Mouse (Mus musculus) CH12.LX (cell line): Measurements from ENCODE around the gene Fxr2. TPM values are rescaled to one million over a fixed set of nuclear protein-coding genes. Genes with fewer than 3 reads are reported as not detected.

ENCODE experiments used
- DNase-seq: peaks from one replicate; pipeline ENCODE4 v3.0.0-alpha.2; 2013; ENCODE audit errors: extremely low read depth
- H3K27ac ChIP-seq: 2 replicates; pipeline ENCODE4 v1.5.1; 2012; ENCODE audit warnings: low read depth, mild to moderate bottlenecking, control low read depth, moderate library complexity; ENCODE audit not compliant: insufficient read depth
- H3K27me3 ChIP-seq: replicated peaks from 2 replicates; pipeline ENCODE3; 2012; ENCODE audit warnings: inconsistent platforms
- H3K36me3 ChIP-seq, 2 experiments: replicated peaks in 1 of 2; 2 replicates each; pipeline versions ENCODE3 to v1.6.1; 2012; ENCODE audit warnings: inconsistent platforms in 1 of 2, low read length in 1 of 2, mild to moderate bottlenecking in 1 of 2, mixed read lengths in 1 of 2, moderate library complexity in 1 of 2; ENCODE audit not compliant: control insufficient read depth in 1 of 2, insufficient read depth in 1 of 2
- H3K4me1 ChIP-seq, 2 experiments: 2 replicates each; pipeline ENCODE4 v1.6.1; 2012; ENCODE audit warnings: inconsistent platforms in 1 of 2, moderate library complexity in 1 of 2; ENCODE audit not compliant: insufficient read depth in 2 of 2, control insufficient read depth in 1 of 2
- H3K4me2 ChIP-seq: 2 replicates; pipeline ENCODE4 v1.6.1; 2012; ENCODE audit warnings: low read depth, mild to moderate bottlenecking, control low read depth; ENCODE audit not compliant: poor library complexity, insufficient read depth, severe bottlenecking
- H3K4me3 ChIP-seq, 3 experiments: fragments of 150-350 bp in 1 of 3; sonication (generic) in 1 of 3; replicated peaks in 1 of 3; 2 replicates each; pipeline versions ENCODE3 to v1.5.1; 2011 to 2012; ENCODE audit warnings: low read depth in 2 of 3, low read length in 2 of 3, mild to moderate bottlenecking in 2 of 3, moderate library complexity in 2 of 3, control low read depth in 1 of 3, improper control_type of control experiment in 1 of 3, inconsistent platforms in 1 of 3, mixed read lengths in 1 of 3; ENCODE audit not compliant: poor library complexity in 1 of 3
- H3K79me2 ChIP-seq: replicated peaks from 2 replicates; pipeline ENCODE4 v1.6.1; 2012; ENCODE audit warnings: mild to moderate bottlenecking, moderate library complexity; ENCODE audit not compliant: control insufficient read depth, poor library complexity, insufficient read depth, severe bottlenecking; ENCODE audit errors: extremely low read depth
- H3K9ac ChIP-seq: 2 replicates; pipeline ENCODE4 v1.6.1; 2012; ENCODE audit warnings: low read depth, mild to moderate bottlenecking, control low read depth, moderate library complexity; ENCODE audit not compliant: insufficient read depth
- H3K9me3 ChIP-seq: replicated peaks from 2 replicates; pipeline ENCODE3; 2012; ENCODE audit warnings: low read length, inconsistent platforms, mixed read lengths
- CTCF ChIP-seq, 2 experiments: IDR thresholded peaks in 1 of 2; conservative IDR thresholded peaks in 1 of 2; 2 replicates each; pipeline ENCODE4 v1.5.1; 2011 to 2012; ENCODE audit warnings: low read depth in 2 of 2, low read length in 2 of 2, improper control_type of control experiment in 1 of 2, inconsistent platforms in 1 of 2, mild to moderate bottlenecking in 1 of 2, moderate library complexity in 1 of 2
- E2F4 ChIP-seq: IDR thresholded peaks from 2 replicates; pipeline ENCODE4 v1.6.1; 2011; ENCODE audit warnings: low read depth, low read length, improper control_type of control experiment; ENCODE audit not compliant: insufficient replicate concordance
- ELF1 ChIP-seq: IDR thresholded peaks from 2 replicates; pipeline ENCODE4 v1.6.1; 2014; ENCODE audit warnings: low read depth, mild to moderate bottlenecking, inconsistent platforms, low read length, improper control_type of control experiment
- GABPA ChIP-seq: IDR thresholded peaks from 2 replicates; pipeline ENCODE4 v1.6.1; 2012; ENCODE audit warnings: low read depth, low read length, improper control_type of control experiment, inconsistent platforms; ENCODE audit not compliant: insufficient replicate concordance
- HCFC1 ChIP-seq: IDR thresholded peaks from 2 replicates; pipeline ENCODE4 v1.6.1; 2012; ENCODE audit warnings: low read depth, mild to moderate bottlenecking, inconsistent platforms, low read length, improper control_type of control experiment
- JUN ChIP-seq: IDR thresholded peaks from 2 replicates; pipeline ENCODE4 v1.6.1; 2011; ENCODE audit warnings: low read depth, mild to moderate bottlenecking, low read length, improper control_type of control experiment, moderate library complexity; ENCODE audit not compliant: insufficient read depth
- JUND ChIP-seq: conservative IDR thresholded peaks from 2 replicates; pipeline ENCODE4 v1.6.1; 2011; ENCODE audit warnings: low read depth, low read length, improper control_type of control experiment
- KAT2A ChIP-seq: IDR thresholded peaks from 2 replicates; pipeline ENCODE4 v1.6.1; 2012; ENCODE audit warnings: low read length, improper control_type of control experiment, inconsistent platforms; ENCODE audit not compliant: insufficient replicate concordance
- MAX ChIP-seq: IDR thresholded peaks from 2 replicates; pipeline ENCODE4 v1.6.1; 2011; ENCODE audit warnings: low read length, improper control_type of control experiment
- MXI1 ChIP-seq: IDR thresholded peaks from 2 replicates; pipeline ENCODE4 v1.6.1; 2011; ENCODE audit warnings: mild to moderate bottlenecking, low read depth, low read length, improper control_type of control experiment
- NRF1 ChIP-seq: IDR thresholded peaks from 2 replicates; pipeline ENCODE4 v1.6.1; 2014; ENCODE audit warnings: low read depth, mild to moderate bottlenecking, inconsistent platforms, low read length, improper control_type of control experiment, moderate library complexity
- PAX5 ChIP-seq: IDR thresholded peaks from 2 replicates; pipeline ENCODE4 v1.6.1; 2012; ENCODE audit warnings: low read length, inconsistent platforms, mixed read lengths
- POLR2AphosphoS2 ChIP-seq: IDR thresholded peaks from 2 replicates; pipeline ENCODE4 v1.6.1; 2011; ENCODE audit warnings: low read depth, low read length, improper control_type of control experiment
- RCOR1 ChIP-seq: conservative IDR thresholded peaks from 2 replicates; pipeline ENCODE4 v1.6.1; 2012; ENCODE audit warnings: low read depth, mild to moderate bottlenecking, inconsistent platforms, low read length, improper control_type of control experiment
- SIN3A ChIP-seq: IDR thresholded peaks from 2 replicates; pipeline ENCODE4 v1.6.1; 2012; ENCODE audit warnings: low read length, improper control_type of control experiment, inconsistent platforms
- USF2 ChIP-seq: conservative IDR thresholded peaks from 2 replicates; pipeline ENCODE4 v1.6.1; 2011; ENCODE audit warnings: low read depth, low read length, improper control_type of control experiment
- dilution Hi-C: fragments of 300-500 bp; cut with MboI; formaldehyde crosslinking; loops from 2 replicates; pipeline ENCODE4 v1.14.3; 2020; ENCODE audit warnings: low sequenced_read_pairs; ENCODE audit not compliant: extremely low pct_unique_long_range_greater_than_20kb, extremely low pct_ligation_motif_present
- in situ Hi-C: fragments of 300-500 bp; cut with MboI; formaldehyde crosslinking; loops from 3 replicates; pipeline ENCODE4 v1.14.3; 2019; ENCODE audit warnings: low sequenced_read_pairs, low pct_ligation_motif_present, low pct_unique_long_range_greater_than_20kb, mixed read lengths
- polyA plus RNA-seq: library from polyadenylated mRNA; unstranded; fragments of >175 nt; gene quantifications from 2 replicates; pipeline ENCODE4 v1.2.1, GENCODE M21; 2012; ENCODE audit warnings: low read depth; ENCODE audit not compliant: insufficient read length
- total RNA-seq, 2 experiments: library from RNA; depleted of rRNA; stranded (reverse); fragments of 300-350 nt in 1 of 2; fragments of >200 nt in 1 of 2; gene quantifications; 2 replicates each; pipeline ENCODE4 v1.2.3; 2012 to 2014

Fxr2 gene
- total and polyA plus RNA-seq, 3 experiments = 83.3 to 96.4 (median 90.5) TPM

DNA sequence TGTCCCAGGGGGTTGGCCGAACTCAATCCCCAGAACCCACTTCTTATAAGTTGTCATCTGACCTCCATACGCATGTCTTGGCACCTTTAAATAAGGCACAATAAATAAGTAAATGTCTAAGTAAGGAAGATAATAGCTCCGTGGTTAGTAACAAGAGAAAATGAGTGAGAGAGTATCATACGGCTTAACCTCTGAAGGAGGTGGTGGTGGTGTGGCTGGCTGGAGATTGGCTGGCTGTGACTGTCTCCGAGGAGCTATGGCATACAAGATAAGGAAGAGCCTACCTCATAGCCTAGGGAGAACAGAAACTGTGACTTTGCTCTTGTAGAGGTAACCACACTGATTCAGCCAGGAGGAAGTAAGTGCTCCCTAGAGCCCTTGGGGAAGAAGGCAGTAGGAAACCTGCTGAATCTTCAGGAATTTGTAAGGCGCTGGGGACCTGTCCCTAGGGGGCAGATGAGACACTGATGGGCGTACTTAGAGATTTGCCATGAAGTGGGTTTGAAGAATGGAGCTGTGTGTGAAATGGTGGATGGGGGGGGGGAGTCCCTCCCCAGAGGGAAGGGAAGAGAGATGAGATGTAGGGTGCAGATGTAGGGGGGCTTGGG is 47.0 kb upstream of the Fxr2 start (continued):
- no peak for TF ChIP-seq NRF1
- TF ChIP-seq HCFC1 = no peak
- 0 out of 2 replicates have a peak, but pooled peaks have one; percentile 40 for TF ChIP-seq KAT2A
- no peak for TF ChIP-seq MAX
- no peak for TF ChIP-seq ELF1
- TF ChIP-seq RCOR1 = 0 out of 2 replicates have a peak, but pooled peaks have one; percentile 22
- TF ChIP-seq CTCF (conservative IDR thresholded peaks at IDR 0.05 in 1 of 2, IDR thresholded peaks at IDR 0.05 in 1 of 2; ENCODE audit: low read depth in 2 of 2, low read length in 2 of 2) = 0 out of 4 replicates have a peak, but pooled peaks of 1 of the 2 experiments have one; percentile 7
- no peak for TF ChIP-seq USF2

GRCm38 (mm10) chr11:69589207-69589834 is 43.5 kb upstream of the Fxr2 start:
- Histone ChIP-seq H3K4me3 (no peak overlapping the region), H3K27me3 (no peaks in the 10 kb centered on the region), H3K9me3 (no peaks in the 10 kb centered on the region), H3K79me2 (peaks cover 28% of the 10 kb centered on the region), H3K36me3 (peaks cover 68 to 87% of the 10 kb centered on the region in 2 experiments), H3K27ac (no peak overlapping the region), H3K9ac (no peak overlapping the region), H3K4me1 (peaks cover 9 to 25% of the 10 kb centered on the region in 2 experiments), H3K4me2 (no peak overlapping the region)
- in situ Hi-C loops = no loop called here
- DNase-seq = no peak
- TF ChIP-seq SIN3A = no peak
- TF ChIP-seq MXI1 = no peak
- TF ChIP-seq USF2 = no peak
- TF ChIP-seq MAX = no peak
- dilution Hi-C loops = no loop called here

DNA sequence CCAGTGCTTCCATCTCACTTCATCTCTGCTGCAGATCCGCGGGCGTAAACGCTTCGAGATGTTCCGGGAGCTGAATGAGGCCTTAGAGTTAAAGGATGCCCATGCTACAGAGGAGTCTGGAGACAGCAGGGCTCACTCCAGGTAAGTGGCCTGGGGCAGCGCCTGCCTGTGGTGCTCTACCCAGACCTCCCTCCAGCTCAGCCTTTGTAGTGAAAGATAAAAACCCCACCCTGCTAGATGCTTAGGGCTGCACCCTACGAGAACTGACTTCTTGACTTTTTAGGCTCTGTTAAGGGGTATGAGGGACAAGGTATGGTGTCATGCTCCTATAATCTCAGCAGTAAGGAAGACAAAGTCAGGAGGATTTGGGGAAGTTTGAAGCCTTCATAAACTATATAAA is 42.2 kb upstream of the Fxr2 start:
- H3K79me2 ChIP-seq = peaks cover 15% of the 10 kb centered on the region
- no peak overlapping the region for H3K4me3 ChIP-seq
- H3K36me3 ChIP-seq = peaks cover 67 to 88% of the 10 kb centered on the region in 2 experiments
- no peaks in the 10 kb centered on the region for H3K9me3 ChIP-seq
- H3K4me2 ChIP-seq = no peak overlapping the region
- no peaks in the 10 kb centered on the region for H3K27me3 ChIP-seq
- TF ChIP-seq JUN (no peak), E2F4 (no peak), CTCF (conservative IDR thresholded peaks at IDR 0.05 in 1 of 2, IDR thresholded peaks at IDR 0.05 in 1 of 2; ENCODE audit: low read depth in 2 of 2, low read length in 2 of 2) (no peak), JUND (no peak), POLR2AphosphoS2 (no peak), NRF1 (no peak), PAX5 (no peak), GABPA (no peak)
- TF ChIP-seq, all 38 proteins: peak for 0
- DNase-seq = no peak
- Histone ChIP-seq H3K9ac (no peak overlapping the region), H3K4me1 (peaks cover 5 to 12% of the 10 kb centered on the region in 2 experiments), H3K27ac (no peak overlapping the region)
- in situ Hi-C loops = no loop called here
- dilution Hi-C loops = no loop called here
